Mouse (Mus musculus) neural tube, embryonic 14.5 days (tissue): ENCODE measurements around the gene BC049352. TPM values are rescaled to one million over a fixed set of nuclear protein-coding genes. Genes with fewer than 3 reads are reported as not detected.

Experiments
- ATAC-seq: fragments of 200-750 bp; cut with Nextera tagmentation; 2 replicates; pipeline ENCODE4 v1.8.0; 2017; ENCODE audit warnings: low read depth, mild to moderate bottlenecking, moderate TSS enrichment, moderate library complexity
- H3K27ac ChIP-seq: fragments of 300-500 bp; sonication (generic); 2 replicates; pipeline ENCODE4 v1.5.1; 2014; ENCODE audit warnings: low read depth, mild to moderate bottlenecking, control low read depth, low read length, moderate library complexity, mixed read lengths
- H3K27me3 ChIP-seq: fragments of 300-500 bp; sonication (generic); 2 replicates; pipeline ENCODE4 v1.6.1; 2014; ENCODE audit warnings: low read length; ENCODE audit not compliant: control insufficient read depth, insufficient read depth
- H3K36me3 ChIP-seq: fragments of 300-500 bp; sonication (generic); 2 replicates; pipeline ENCODE4 v1.6.1; 2014; ENCODE audit warnings: low read length, mixed read lengths; ENCODE audit not compliant: control insufficient read depth, insufficient read depth
- H3K4me1 ChIP-seq: fragments of 300-500 bp; sonication (generic); 2 replicates; pipeline ENCODE4 v1.6.1; 2014; ENCODE audit warnings: low read length; ENCODE audit not compliant: control insufficient read depth, insufficient read depth
- H3K4me2 ChIP-seq: fragments of 300-500 bp; sonication (generic); 2 replicates; pipeline ENCODE4 v1.6.1; 2014; ENCODE audit warnings: mild to moderate bottlenecking, low read depth, low read length, control low read depth
- H3K4me3 ChIP-seq: fragments of 300-500 bp; sonication (generic); 2 replicates; pipeline ENCODE4 v1.5.1; 2014; ENCODE audit warnings: low read depth, low read length, control low read depth, mixed read lengths
- H3K9ac ChIP-seq: fragments of 300-500 bp; sonication (generic); replicated peaks from 2 replicates; pipeline ENCODE4 v1.6.1; 2014; ENCODE audit warnings: low read depth, mild to moderate bottlenecking, control low read depth, low read length, mixed read lengths
- H3K9me3 ChIP-seq: fragments of 300-500 bp; sonication (generic); 2 replicates; pipeline ENCODE4 v1.6.1; 2016; ENCODE audit warnings: low read length; ENCODE audit not compliant: control insufficient read depth
- WGBS: fragments of 180-500 bp; shearing (Covaris S2); extraction: QIAGEN DNeasy Blood & Tissue Kit; methylation state at CpG from one replicate; pipeline ENCODE4 v1.1.7; 2014; 5-methylcytosine and 5-hydroxymethylcytosine counted together
- polyA plus RNA-seq: library from polyadenylated mRNA; unstranded; fragments of >200 nt; fragmentation: Nextera tagmentation; extraction: Ambion mirVana; gene quantifications from 2 replicates; pipeline ENCODE4 v1.2.1, GENCODE M21; 2014

Gene BC049352
- polyA plus RNA-seq, 1 experiment from 2014 or later = not detected

DNA sequence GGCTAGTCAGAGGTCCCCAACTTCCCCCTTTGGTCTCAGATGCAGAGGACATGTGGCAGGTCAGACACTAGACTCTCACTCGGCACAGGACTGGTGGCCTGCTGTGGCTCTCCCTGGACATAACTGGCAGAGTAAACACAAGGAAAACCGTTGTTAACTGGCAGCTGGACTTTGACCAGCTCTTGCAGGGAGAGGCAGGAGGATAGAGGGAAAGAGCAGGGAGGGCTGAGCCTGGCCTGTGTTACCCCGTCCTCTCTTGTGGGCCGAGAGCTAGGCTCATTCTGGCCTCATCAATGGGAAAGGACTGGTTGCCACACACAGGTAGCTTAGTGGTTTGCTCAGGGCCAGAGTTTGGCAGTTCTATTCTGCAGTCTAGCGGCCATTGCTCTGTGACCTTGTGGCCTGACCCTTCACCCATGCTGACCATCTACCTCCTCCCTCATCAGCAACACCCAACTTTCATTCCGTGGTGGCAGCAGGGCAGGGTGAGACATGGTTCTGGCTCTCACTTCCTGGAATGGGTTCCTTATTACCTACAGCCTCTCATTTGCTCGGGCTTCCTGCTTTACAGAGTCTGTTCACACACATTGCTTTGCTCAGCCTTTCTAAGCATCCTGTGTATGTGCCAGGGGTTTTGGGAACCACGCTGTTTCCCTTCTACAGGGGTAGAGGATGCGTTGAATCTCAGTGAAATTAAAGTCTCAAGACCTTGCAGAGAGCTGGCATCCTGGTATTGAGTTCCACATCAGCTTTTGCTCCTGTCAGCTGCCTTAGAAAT is 20.4 kb downstream of the BC049352 start:
- no peaks in the 10 kb centered on the region for H3K9me3 ChIP-seq
- ATAC-seq = no peak

DNA sequence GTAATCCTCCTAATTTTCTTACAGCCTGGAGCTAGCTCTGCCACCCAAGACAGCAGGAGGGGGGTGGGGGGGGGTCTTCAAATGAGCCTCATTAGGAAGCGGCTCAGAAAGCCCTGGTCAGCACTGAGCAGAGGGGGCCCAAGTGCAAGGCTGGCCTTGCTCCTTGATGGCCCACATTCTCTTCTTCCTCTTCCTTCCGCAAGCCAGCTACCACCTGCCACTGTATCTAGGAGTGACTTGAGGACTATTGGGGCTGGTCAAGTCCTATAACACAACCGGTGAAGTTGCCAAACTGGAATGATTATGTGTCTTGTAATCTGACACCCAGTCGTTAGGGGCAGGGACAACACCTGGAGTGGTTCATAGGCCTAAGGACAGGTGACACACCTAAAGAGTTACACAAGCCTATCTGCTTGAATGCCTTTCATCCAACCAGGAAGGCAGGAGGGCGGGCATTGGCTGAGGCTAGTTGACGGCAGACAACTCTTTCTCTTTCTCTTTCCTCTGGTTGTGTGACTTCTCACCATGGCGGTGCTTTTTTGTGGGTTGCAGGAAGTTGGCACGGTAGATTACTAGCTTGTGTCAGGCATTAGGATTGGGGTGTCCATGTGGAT is 22.1 kb downstream of the BC049352 start, which contains the start of gene Tmprss4:
Gene Tmprss4, minus strand, starts transcription at position 296 of the 614 bp plus-strand sequence.
- no peaks in the 10 kb centered on the region for H3K9me3 ChIP-seq
- H3K36me3 ChIP-seq = no peaks in the 10 kb centered on the region
- ATAC-seq = no peak
- no peaks in the 10 kb centered on the region for H3K4me1 ChIP-seq
- no peak within 1 kb of the TSS for H3K4me2 ChIP-seq
- H3K9ac ChIP-seq = no peak within 1 kb of the TSS
- WGBS = 76% methylated on average over 8 of the region's 8 CpGs
- H3K4me3 ChIP-seq = no peak within 1 kb of the TSS
- no peaks in the 10 kb centered on the region for H3K27me3 ChIP-seq
- no peak within 1 kb of the TSS for H3K27ac ChIP-seq

More for the DNA sequence above, 20.4 kb downstream of the BC049352 start:
- H3K27me3 ChIP-seq = no peaks in the 10 kb centered on the region
- no peaks in the 10 kb centered on the region for H3K4me1 ChIP-seq
- H3K4me3 ChIP-seq = no peak overlapping the region
- no peak overlapping the region for H3K27ac ChIP-seq
- 76% methylated on average over 9 of the region's 9 CpGs for WGBS
- no peak overlapping the region for H3K9ac ChIP-seq
- H3K4me2 ChIP-seq = no peak overlapping the region
- H3K36me3 ChIP-seq = no peaks in the 10 kb centered on the region

DNA sequence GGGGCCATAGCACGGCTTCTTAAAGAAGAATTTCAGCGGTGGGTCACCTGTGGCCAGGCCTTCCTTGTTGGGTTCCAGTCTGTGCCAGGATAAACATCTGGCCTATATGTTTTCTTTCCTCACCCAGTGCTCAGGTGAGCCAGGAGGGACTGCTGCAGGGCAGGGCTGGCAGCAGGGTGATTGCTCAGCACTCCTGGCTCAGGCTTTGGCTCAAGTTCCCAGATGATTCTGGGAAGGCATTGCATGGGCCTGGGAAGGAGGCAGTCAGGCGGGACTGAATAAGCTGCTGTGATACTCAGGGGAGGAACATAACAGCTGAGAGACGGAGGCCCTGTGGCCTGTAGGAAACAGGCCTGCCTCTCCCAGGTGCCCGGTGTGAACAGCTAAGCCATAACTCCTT is 23.3 kb downstream of the BC049352 start:
- Histone ChIP-seq H3K27me3 (no peaks in the 10 kb centered on the region), H3K4me3 (no peak overlapping the region), H3K36me3 (no peaks in the 10 kb centered on the region), H3K4me2 (no peak overlapping the region), H3K27ac (no peak overlapping the region), H3K9ac (no peak overlapping the region), H3K4me1 (no peaks in the 10 kb centered on the region), H3K9me3 (no peaks in the 10 kb centered on the region)
- 85% methylated on average over 5 of the region's 5 CpGs for WGBS
- ATAC-seq = no peak

DNA sequence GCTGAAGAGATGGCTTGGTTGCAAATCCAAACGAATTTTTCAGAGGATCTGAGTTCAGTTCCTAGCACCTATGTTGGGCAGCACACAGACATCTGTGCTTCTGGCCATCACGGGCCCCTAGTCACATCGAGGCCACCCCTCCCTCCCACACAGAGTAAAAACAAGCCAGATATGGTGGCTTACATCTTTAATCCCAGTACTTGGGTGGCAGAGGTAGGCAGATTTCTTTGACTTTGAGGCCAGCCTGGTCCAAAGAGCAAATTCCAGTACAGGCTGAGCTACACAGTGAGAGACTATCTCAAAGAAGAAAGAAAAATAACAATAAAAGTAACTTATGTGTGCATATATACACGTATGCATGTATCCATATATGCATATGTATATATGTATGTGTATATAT is 24.3 kb downstream of the BC049352 start:
- ATAC-seq = no peak
- Histone ChIP-seq H3K9ac (no peak overlapping the region), H3K27ac (no peak overlapping the region), H3K4me3 (no peak overlapping the region), H3K9me3 (no peaks in the 10 kb centered on the region), H3K4me1 (no peaks in the 10 kb centered on the region), H3K4me2 (no peak overlapping the region), H3K27me3 (no peaks in the 10 kb centered on the region), H3K36me3 (no peaks in the 10 kb centered on the region)
- 70% methylated on average over 4 of the region's 4 CpGs for WGBS

DNA sequence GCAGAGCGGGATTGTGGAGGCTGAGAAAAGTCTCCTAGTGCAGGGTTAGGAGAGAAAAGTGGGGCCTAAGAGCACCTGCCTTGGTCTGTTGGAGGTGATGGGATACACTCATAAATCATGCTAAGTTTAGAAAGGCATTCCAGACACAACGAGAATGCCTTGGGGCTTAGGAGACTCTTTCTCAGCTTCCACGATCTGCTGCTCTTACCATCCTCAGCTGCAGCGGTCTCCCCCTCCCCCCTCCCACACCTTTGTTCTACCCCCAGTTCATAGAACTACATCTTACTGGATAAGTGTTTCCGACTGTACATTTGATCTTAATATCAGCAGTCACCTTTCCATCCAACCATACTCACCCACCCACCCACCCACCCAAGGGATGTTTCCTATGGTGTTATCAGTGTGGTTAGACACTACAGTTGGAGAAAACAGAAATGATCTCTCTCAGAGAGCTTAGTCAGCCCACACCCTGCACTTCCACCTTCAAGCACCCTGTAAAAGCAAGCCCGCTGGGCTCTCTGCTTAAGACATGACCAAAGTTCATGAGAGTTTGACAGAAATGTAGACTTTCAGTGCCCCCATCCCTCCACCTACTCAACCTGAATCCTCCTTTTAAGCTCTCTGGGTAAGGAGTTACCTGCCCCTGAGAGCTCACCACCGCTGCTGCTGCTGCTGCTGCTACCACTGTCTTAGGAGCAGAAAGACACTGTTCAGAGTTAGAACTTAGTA is 25.4 kb downstream of the BC049352 start:
- H3K9ac ChIP-seq = no peak overlapping the region
- no peaks in the 10 kb centered on the region for H3K27me3 ChIP-seq
- ATAC-seq = no peak
- H3K4me3 ChIP-seq = no peak overlapping the region
- no peak overlapping the region for H3K27ac ChIP-seq
- 78% methylated on average over 7 of the region's 7 CpGs for WGBS
- no peaks in the 10 kb centered on the region for H3K4me1 ChIP-seq
- H3K9me3 ChIP-seq = no peaks in the 10 kb centered on the region
- H3K36me3 ChIP-seq = no peaks in the 10 kb centered on the region
- H3K4me2 ChIP-seq = no peak overlapping the region

DNA sequence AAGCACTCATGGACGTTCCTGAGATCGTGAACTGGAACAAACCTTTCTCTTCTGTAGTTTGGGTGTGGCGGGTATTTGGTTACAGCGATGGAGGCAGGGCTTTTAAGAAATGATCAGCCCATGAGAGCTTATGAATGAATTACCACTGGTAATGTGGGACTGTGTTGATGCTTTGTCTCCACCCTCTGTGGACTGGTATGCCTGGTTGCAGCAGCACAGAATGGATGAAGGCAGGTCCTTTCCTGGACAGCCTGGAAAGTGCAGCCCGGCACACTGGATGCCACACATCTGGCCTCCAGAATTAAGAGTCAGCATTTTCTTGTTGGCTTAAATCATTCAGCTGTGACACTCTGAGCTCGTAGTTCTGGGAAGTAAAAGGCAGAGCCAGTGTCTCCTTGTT is 30.2 kb downstream of the BC049352 start:
- H3K4me3 ChIP-seq = no peak overlapping the region
- H3K27me3 ChIP-seq = no peaks in the 10 kb centered on the region
- no peaks in the 10 kb centered on the region for H3K9me3 ChIP-seq
- H3K4me2 ChIP-seq = no peak overlapping the region
- ATAC-seq = no peak
- H3K9ac ChIP-seq = no peak overlapping the region
- H3K27ac ChIP-seq = no peak overlapping the region
- no peaks in the 10 kb centered on the region for H3K36me3 ChIP-seq
- 76% methylated on average over 6 of the region's 6 CpGs for WGBS
- H3K4me1 ChIP-seq = no peaks in the 10 kb centered on the region

DNA sequence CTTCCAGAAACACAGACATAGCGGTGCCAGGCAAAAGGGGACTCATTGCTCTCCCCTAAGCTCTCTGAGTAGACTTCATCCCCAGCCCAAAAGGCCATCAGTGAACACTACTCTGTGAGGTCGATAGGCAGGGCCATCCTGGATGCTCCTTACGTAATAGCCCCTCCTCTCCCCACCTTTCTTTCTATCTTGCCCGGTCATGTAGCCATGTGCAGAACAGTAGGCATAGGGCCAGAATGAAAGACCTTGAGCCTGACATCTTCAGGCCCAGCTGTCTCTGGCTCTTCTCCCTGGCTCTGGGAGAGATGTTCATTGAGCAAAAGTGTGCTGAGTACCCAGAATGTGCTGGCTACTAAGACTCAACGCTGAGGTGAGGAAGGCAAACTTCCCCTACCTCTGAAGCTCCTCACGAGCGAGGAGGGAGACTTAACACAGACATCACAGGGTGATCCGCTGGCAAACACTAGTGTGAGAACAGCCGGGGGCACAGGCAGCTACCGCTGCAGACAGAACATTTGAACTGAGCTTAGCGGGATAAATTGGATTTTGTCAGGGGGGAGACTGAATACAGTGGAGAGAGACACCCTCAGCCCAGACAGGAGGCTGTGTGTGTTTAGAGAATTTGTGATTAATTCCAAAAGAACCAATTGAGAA is 33.8 kb downstream of the BC049352 start:
- H3K27me3 ChIP-seq = no peaks in the 10 kb centered on the region
- H3K4me1 ChIP-seq = no peaks in the 10 kb centered on the region
- 71% methylated on average over 11 of the region's 11 CpGs for WGBS
- H3K27ac ChIP-seq = no peak overlapping the region
- no peak overlapping the region for H3K9ac ChIP-seq
- no peaks in the 10 kb centered on the region for H3K9me3 ChIP-seq
- no peaks in the 10 kb centered on the region for H3K36me3 ChIP-seq
- no peak for ATAC-seq
- no peak overlapping the region for H3K4me3 ChIP-seq
- no peak overlapping the region for H3K4me2 ChIP-seq

DNA sequence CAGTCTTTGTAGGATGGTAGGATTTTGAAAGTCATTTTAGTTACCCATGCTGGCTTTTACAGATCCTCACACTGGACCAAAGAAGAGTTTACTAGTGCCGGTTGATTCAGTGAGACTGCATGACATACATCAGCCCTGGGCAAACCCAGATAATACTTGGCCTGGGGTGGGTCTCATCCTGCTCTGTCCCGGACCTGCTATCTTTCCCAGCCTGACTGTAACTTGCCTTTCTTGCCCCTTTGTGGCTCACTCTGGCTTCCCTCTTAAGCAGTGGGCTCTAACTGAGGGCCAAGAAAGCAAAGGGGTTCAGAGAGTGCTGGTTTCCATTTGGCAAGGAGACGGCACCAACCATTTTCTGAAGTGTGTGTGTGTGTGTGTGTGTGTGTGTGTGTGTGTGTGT is 37.8 kb downstream of the BC049352 start:
- H3K9ac ChIP-seq = no peak overlapping the region
- H3K4me2 ChIP-seq = no peak overlapping the region
- no peaks in the 10 kb centered on the region for H3K36me3 ChIP-seq
- WGBS = 87% methylated on average over 3 of the region's 3 CpGs
- no peak overlapping the region for H3K27ac ChIP-seq
- H3K27me3 ChIP-seq = no peaks in the 10 kb centered on the region
- no peak for ATAC-seq
- no peak overlapping the region for H3K4me3 ChIP-seq
- H3K9me3 ChIP-seq = no peaks in the 10 kb centered on the region
- no peaks in the 10 kb centered on the region for H3K4me1 ChIP-seq
